Comparison of ENCODE assay signal across 8 mouse cellular contexts in the genomic region with DNA sequence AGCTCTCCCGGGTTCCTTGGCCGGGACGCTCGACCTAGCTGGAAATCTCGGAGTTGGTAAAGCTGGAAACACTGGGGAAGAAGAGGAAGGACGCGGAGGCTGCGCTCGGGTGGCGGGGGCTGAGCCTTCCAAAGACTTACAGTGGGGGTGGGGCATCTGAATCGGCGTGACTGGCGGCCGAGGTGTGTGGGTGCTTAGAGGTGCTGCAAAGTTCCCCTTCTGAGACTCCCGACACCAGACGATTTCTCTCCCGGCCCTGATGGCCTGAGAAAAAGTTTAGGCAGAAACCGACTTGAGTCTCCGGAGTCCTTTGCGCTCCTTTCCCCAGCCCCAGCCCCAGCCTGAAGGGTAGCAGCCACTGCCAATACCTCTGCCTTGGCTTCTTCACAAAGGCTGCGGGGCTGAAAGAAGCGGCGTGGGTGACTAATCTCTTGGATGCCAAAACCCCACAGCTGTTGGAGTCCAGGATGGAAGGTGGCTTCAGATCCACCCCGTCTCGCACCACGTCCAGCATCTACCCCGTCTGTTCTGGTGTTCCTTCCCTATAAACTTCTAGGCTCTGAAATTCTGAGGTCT. TPM values are rescaled to one million over a fixed set of nuclear protein-coding genes. Genes with fewer than 3 reads are reported as not detected.
DNase-seq lines count a peak whose midpoint lies in the region; ATAC-seq and TF ChIP-seq lines count a peak whose summit lies in the region.

No protein-coding gene starts in this region.

- intact Hi-C loops in heart, postnatal 10 days (cut with DNase I) = loop anchor here (2.0 to 10.0 kb wide), 3 partner anchors 23 to 239 kb away; no protein-coding TSS in a partner anchor

- 0 out of 2 replicates have a peak, but pooled peaks have one; percentile 8 for ATAC-seq in limb, embryonic 11.5 days (ENCODE audit: insufficient number of reproducible peaks, low FRiP score, low TSS enrichment, low read depth)

- peaks cover 4 to 6% of the 10 kb centered on the region in 2 experiments for H3K36me3 ChIP-seq in MEL (ENCODE audit: control insufficient read depth in 1 of 2, insufficient read depth in 2 of 2, low read length in 2 of 2)
- peaks cover 37% of the 10 kb centered on the region for H3K36me3 ChIP-seq in embryonic facial prominence, embryonic 10.5 days (replicated peaks)
- peaks cover 13% of the 10 kb centered on the region; the same call in 1 of the 2 replicates for H3K36me3 ChIP-seq in limb, embryonic 11.5 days (ENCODE audit: control insufficient read depth, insufficient read depth, low read length)
- H3K36me3 ChIP-seq in midbrain, embryonic 10.5 days = peaks cover 35% of the 10 kb centered on the region

- TF ChIP-seq CTCF in MEL (IDR thresholded peaks at IDR 0.05 in 2 of 3, conservative IDR thresholded peaks at IDR 0.05 in 1 of 3; ENCODE audit: control insufficient read depth in 1 of 3, insufficient read depth in 1 of 3, low read depth in 2 of 3, low read length in 3 of 3, poor library complexity in 1 of 3, severe bottlenecking in 1 of 3) = no peak

- 0 out of 4 replicates have a peak, but pooled peaks cover 0 to 1% of the 10 kb centered on the region in 2 experiments for H3K4me1 ChIP-seq in MEL (ENCODE audit: control insufficient read depth in 1 of 2, insufficient read depth in 2 of 2, low read length in 2 of 2)
- peaks cover 62% of the 10 kb centered on the region for H3K4me1 ChIP-seq in embryonic facial prominence, embryonic 10.5 days
- H3K4me1 ChIP-seq in limb, embryonic 11.5 days (ENCODE audit: control insufficient read depth, insufficient read depth, low read length) = peaks cover 11% of the 10 kb centered on the region; the same call in 1 of the 2 replicates
- H3K4me1 ChIP-seq in midbrain, embryonic 10.5 days = peaks cover 48% of the 10 kb centered on the region

- H3K4me3 ChIP-seq in MEL (ENCODE audit: control insufficient read depth in 1 of 2, insufficient read depth in 1 of 2, low read depth in 2 of 2, low read length in 2 of 2) = peak overlapping the region; percentile 72 to 94
- peak overlapping the region; percentile 75 for H3K4me3 ChIP-seq in embryonic facial prominence, embryonic 10.5 days
- H3K4me3 ChIP-seq in limb, embryonic 11.5 days (ENCODE audit: low read depth, low read length) = peak overlapping the region; percentile 59
- H3K4me3 ChIP-seq in midbrain, embryonic 10.5 days = peak overlapping the region; percentile 70

- peak overlapping the region; percentile 51 for H3K27ac ChIP-seq in MEL (ENCODE audit: control insufficient read depth, low read depth, low read length)
- peak overlapping the region; percentile 77 for H3K27ac ChIP-seq in embryonic facial prominence, embryonic 10.5 days (replicated peaks)
- no peak overlapping the region for H3K27ac ChIP-seq in limb, embryonic 11.5 days (replicated peaks; ENCODE audit: low read depth, low read length)
- peak overlapping the region; percentile 80 for H3K27ac ChIP-seq in midbrain, embryonic 10.5 days (replicated peaks)

- DNase-seq in kidney, adult 18-20 months = peak; percentile 55
- DNase-seq in kidney, adult 9 months = no peak
- peak; percentile 86 for DNase-seq in MEL (ENCODE audit: low read depth, low spot score)
- no peak for DNase-seq in embryonic facial prominence, embryonic 10.5 days (ENCODE audit: low spot score)
- peak; percentile 58 to 59 for DNase-seq in heart, postnatal 10 days
- no peak for DNase-seq in limb, embryonic 11.5 days (ENCODE audit: low spot score)
- DNase-seq in midbrain, embryonic 10.5 days (ENCODE audit: low spot score) = peak; percentile 52
- no peak for DNase-seq in layer of hippocampus, adult 11-12 months (ENCODE audit: low spot score)

- no peak for TF ChIP-seq RAD21 in MEL (IDR thresholded peaks at IDR 0.05; ENCODE audit: low read depth, low read length)

- H3K27me3 ChIP-seq in MEL (ENCODE audit: control insufficient read depth in 1 of 2, insufficient read depth in 2 of 2, low read length in 2 of 2) = no peaks in the 10 kb centered on the region
- peaks cover 17% of the 10 kb centered on the region for H3K27me3 ChIP-seq in embryonic facial prominence, embryonic 10.5 days (replicated peaks; ENCODE audit: low read depth, poor library complexity, severe bottlenecking)
- no peaks in the 10 kb centered on the region for H3K27me3 ChIP-seq in limb, embryonic 11.5 days (ENCODE audit: control insufficient read depth, insufficient read depth, low read length)
- peaks cover 19% of the 10 kb centered on the region for H3K27me3 ChIP-seq in midbrain, embryonic 10.5 days (ENCODE audit: low read depth, poor library complexity, severe bottlenecking)

- peak overlapping the region; percentile 96 for H3K4me2 ChIP-seq in limb, embryonic 11.5 days (ENCODE audit: low read depth, severe bottlenecking)

- no peak; a peak in 1 of 4 replicates for TF ChIP-seq EP300 in MEL (IDR thresholded peaks at IDR 0.05; ENCODE audit: low read depth in 1 of 2, low read length in 2 of 2)

- 2% methylated on average over 27 of the region's 27 CpGs for WGBS in embryonic facial prominence, embryonic 10.5 days
- 3% methylated on average over 27 of the region's 27 CpGs for WGBS in limb, embryonic 11.5 days
- 2% methylated on average over 27 of the region's 27 CpGs for WGBS in midbrain, embryonic 10.5 days

- H3K9ac ChIP-seq in MEL (ENCODE audit: control insufficient read depth, low read depth, low read length, poor library complexity, severe bottlenecking) = peak overlapping the region; percentile 74
- H3K9ac ChIP-seq in limb, embryonic 11.5 days (ENCODE audit: low read length) = peak overlapping the region; percentile 66

- TF ChIP-seq POLR2A in MEL (IDR thresholded peaks at IDR 0.05; ENCODE audit: control insufficient read depth in 1 of 2, insufficient read depth in 1 of 2, low read depth in 1 of 2, low read length in 2 of 2, poor library complexity in 1 of 2) = 0 out of 4 replicates have a peak, but pooled peaks of 1 of the 2 experiments have one; percentile 8

- H3K79me2 ChIP-seq in MEL (ENCODE audit: control insufficient read depth, insufficient read depth, low read length, poor library complexity) = peaks cover 2% of the 10 kb centered on the region

- no peaks in the 10 kb centered on the region for H3K9me3 ChIP-seq in MEL (replicated peaks; ENCODE audit: insufficient read depth, low read length)
- H3K9me3 ChIP-seq in embryonic facial prominence, embryonic 10.5 days = no peaks in the 10 kb centered on the region
- no peaks in the 10 kb centered on the region for H3K9me3 ChIP-seq in limb, embryonic 11.5 days (ENCODE audit: control insufficient read depth, low read length)
- H3K9me3 ChIP-seq in midbrain, embryonic 10.5 days (replicated peaks) = no peaks in the 10 kb centered on the region

TF ChIP-seq in MEL, 35 proteins besides CTCF, POLR2A, EP300 and RAD21 (continues in another document):
- no peak for TF ChIP-seq ZC3H11A (IDR thresholded peaks at IDR 0.05; ENCODE audit: low read depth, low read length)
- TF ChIP-seq UBTF (IDR thresholded peaks at IDR 0.05; ENCODE audit: borderline replicate concordance, insufficient read depth, low read depth, low read length) = no peak
- TF ChIP-seq ELF1 (IDR thresholded peaks at IDR 0.05; ENCODE audit: low read depth, low read length) = 0 out of 2 replicates have a peak, but pooled peaks have one; percentile 1
- TF ChIP-seq ZNF384 (IDR thresholded peaks at IDR 0.05; ENCODE audit: low read depth, low read length) = no peak
- peak; percentile 35; the same call in 1 of the 2 replicates for TF ChIP-seq CHD2 (IDR thresholded peaks at IDR 0.05; ENCODE audit: low read length)
- no peak; the same call in 1 of the 2 replicates for TF ChIP-seq MAZ (IDR thresholded peaks at IDR 0.05; ENCODE audit: low read depth, low read length)
- TF ChIP-seq MXI1 (IDR thresholded peaks at IDR 0.05; ENCODE audit: low read depth, low read length) = peak; percentile 80
- no peak for TF ChIP-seq GABPA (IDR thresholded peaks at IDR 0.05; ENCODE audit: low read depth, low read length)
- TF ChIP-seq MYC (IDR thresholded peaks at IDR 0.05; ENCODE audit: low read depth, low read length) = no peak
- TF ChIP-seq MAFK (IDR thresholded peaks at IDR 0.05; ENCODE audit: borderline replicate concordance, low read depth, low read length) = no peak
- no peak for TF ChIP-seq NELFE (IDR thresholded peaks at IDR 0.05; ENCODE audit: low read depth, low read length)
- TF ChIP-seq USF2 (IDR thresholded peaks at IDR 0.05; ENCODE audit: borderline replicate concordance in 1 of 2, insufficient read depth in 1 of 2, low read depth in 1 of 2, low read length in 2 of 2) = no peak
- no peak for TF ChIP-seq RCOR1 (IDR thresholded peaks at IDR 0.05; ENCODE audit: low read depth, low read length)
- TF ChIP-seq SIN3A (IDR thresholded peaks at IDR 0.05; ENCODE audit: low read length) = 0 out of 2 replicates have a peak, but pooled peaks have one; percentile 42

RNA-seq across cellular contexts. Expression of a gene that starts 0.7 kb away (rescaled TPM):
- 9.7 and 10.4 TPM in 2 replicates for total RNA-seq in MEL (2012; rRNA removed)
- 1 to 10 TPM in 1 of 2 experiments, not detected in 1; 7.2 TPM for polyA plus RNA-seq in MEL (2012; ENCODE audit: insufficient read depth in 1 of 2, insufficient read length in 2 of 2, low read depth in 1 of 2, low replicate concordance in 2 of 2, missing spikeins in 1 of 2)
- polyA plus RNA-seq in embryonic facial prominence, embryonic 10.5 days (2016; fragmentation: Nextera tagmentation; extraction: Ambion mirVana) = 14.9 and 16.1 TPM in 2 replicates
- total RNA-seq in heart, postnatal 10 days (2021) = 10 to 100 TPM; 25.2 to 26.3 TPM
- polyA plus RNA-seq in limb, embryonic 11.5 days (2014; fragmentation: Nextera tagmentation; extraction: Ambion mirVana) = 9.5 and 10.0 TPM in 2 replicates
- 9.6 and 12.6 TPM in 2 replicates for polyA plus RNA-seq in midbrain, embryonic 10.5 days (2016; fragmentation: Nextera tagmentation; extraction: Ambion mirVana)

RNA-seq across cellular contexts. Expression of a gene that starts 7.6 kb away (rescaled TPM):
- total RNA-seq in MEL (2012; rRNA removed) = 4,892 and 5,142 TPM in 2 replicates
- 1,000 to 10,000 TPM in 1 of 2 experiments, 100 to 1,000 TPM in 1; 851 to 1,236 TPM for polyA plus RNA-seq in MEL (2012; ENCODE audit: insufficient read depth in 1 of 2, insufficient read length in 2 of 2, low read depth in 1 of 2, low replicate concordance in 2 of 2, missing spikeins in 1 of 2)
- polyA plus RNA-seq in embryonic facial prominence, embryonic 10.5 days (2016; fragmentation: Nextera tagmentation; extraction: Ambion mirVana) = 1,047 and 1,098 TPM in 2 replicates
- 100 to 1,000 TPM; 771 to 825 TPM for total RNA-seq in heart, postnatal 10 days (2021)
- 1,033 and 1,082 TPM in 2 replicates for polyA plus RNA-seq in limb, embryonic 11.5 days (2014; fragmentation: Nextera tagmentation; extraction: Ambion mirVana)
- polyA plus RNA-seq in midbrain, embryonic 10.5 days (2016; fragmentation: Nextera tagmentation; extraction: Ambion mirVana) = 851 and 1,060 TPM in 2 replicates

RNA-seq across cellular contexts. Expression of a gene that starts 51.3 kb away (rescaled TPM):
- total RNA-seq in MEL (2012; rRNA removed) = not detected in 2 replicates
- not detected for polyA plus RNA-seq in MEL (2012; ENCODE audit: insufficient read depth in 1 of 2, insufficient read length in 2 of 2, low read depth in 1 of 2, low replicate concordance in 2 of 2, missing spikeins in 1 of 2)
- 1.7 and 1.8 TPM in 2 replicates for polyA plus RNA-seq in embryonic facial prominence, embryonic 10.5 days (2016; fragmentation: Nextera tagmentation; extraction: Ambion mirVana)
- total RNA-seq in heart, postnatal 10 days (2021) = under 1 TPM; 0.55 to 0.57 TPM
- 0.20 TPM in 1 of 2 replicates, not detected in the other for polyA plus RNA-seq in limb, embryonic 11.5 days (2014; fragmentation: Nextera tagmentation; extraction: Ambion mirVana)
- polyA plus RNA-seq in midbrain, embryonic 10.5 days (2016; fragmentation: Nextera tagmentation; extraction: Ambion mirVana) = 2.1 and 2.2 TPM in 2 replicates

Comparison
In these comparisons a context has a peak if more than half of its experiments do, and no peak if none do; other contexts are left out.
1. DNase-seq: peak in kidney, adult 18-20 months (single experiment), MEL (single experiment), heart, postnatal 10 days (2 of 2) and midbrain, embryonic 10.5 days (single experiment); none in kidney, adult 9 months (single experiment), embryonic facial prominence, embryonic 10.5 days (single experiment), limb, embryonic 11.5 days (single experiment) and layer of hippocampus, adult 11-12 months (single experiment).
2. Peak in every context shown above with its lines, with median percentiles within 50 percentile points of each other: H3K4me3 ChIP-seq.